Mouse (Mus musculus) heart, embryonic 16.5 days (tissue): ENCODE measurements at regions not wholly inside any gene's neighbourhood (a gene's known extent, or its start where the extent isn't known, plus 50 kb on each side); places are given as distances from the start of the nearest gene placed in this dataset.

Experiments
- ATAC-seq: fragments of 200-750 bp; cut with Nextera tagmentation; replicated peaks from 2 replicates; pipeline ENCODE4 v1.8.0; 2017; ENCODE audit warnings: moderate number of reproducible peaks; ENCODE audit not compliant: insufficient read depth, low FRiP score; ENCODE audit errors: extremely low read depth
- H3K27ac ChIP-seq: fragments of 300-500 bp; sonication (generic); 2 replicates; pipeline ENCODE4 v1.5.1; 2014; ENCODE audit warnings: mild to moderate bottlenecking, low read length, control low read depth, moderate library complexity
- H3K27me3 ChIP-seq: fragments of 300-500 bp; sonication (generic); 2 replicates; pipeline ENCODE4 v1.6.1; 2014; ENCODE audit warnings: low read length, mixed read lengths; ENCODE audit not compliant: control insufficient read depth, insufficient read depth
- H3K36me3 ChIP-seq: fragments of 300-500 bp; sonication (generic); 2 replicates; pipeline ENCODE4 v1.6.1; 2014; ENCODE audit not compliant: control insufficient read depth, insufficient read depth
- H3K4me1 ChIP-seq: fragments of 300-500 bp; sonication (generic); 2 replicates; pipeline ENCODE4 v1.6.1; 2014; ENCODE audit warnings: low read length, mixed read lengths; ENCODE audit not compliant: control insufficient read depth, insufficient read depth
- H3K4me2 ChIP-seq: fragments of 300-500 bp; sonication (generic); 2 replicates; pipeline ENCODE4 v1.6.1; 2014; ENCODE audit warnings: low read depth, mild to moderate bottlenecking, control low read depth, low read length
- H3K4me3 ChIP-seq: fragments of 300-500 bp; sonication (generic); 2 replicates; pipeline ENCODE4 v1.5.1; 2014; ENCODE audit warnings: mild to moderate bottlenecking, control low read depth, low read length
- H3K9ac ChIP-seq: fragments of 300-500 bp; sonication (generic); 2 replicates; pipeline ENCODE4 v1.6.1; 2014; ENCODE audit warnings: low read length, control low read depth
- H3K9me3 ChIP-seq: fragments of 300-500 bp; sonication (generic); replicated peaks from 2 replicates; pipeline ENCODE4 v1.6.1; 2016; ENCODE audit warnings: low read length; ENCODE audit not compliant: control insufficient read depth
- WGBS: fragments of 180-500 bp; shearing (Covaris S2); extraction: QIAGEN DNeasy Blood & Tissue Kit; methylation state at CpG from one replicate; pipeline ENCODE4 v1.1.7; 2014; 5-methylcytosine and 5-hydroxymethylcytosine counted together

GRCm38 (mm10) chr5:126274316-126274715 is 742.7 kb downstream of the Tmem132b start:
- no peak for ATAC-seq
- Histone ChIP-seq H3K9ac (no peak overlapping the region), H3K36me3 (no peaks in the 10 kb centered on the region), H3K4me2 (no peak overlapping the region), H3K4me3 (no peak overlapping the region), H3K4me1 (no peaks in the 10 kb centered on the region), H3K27ac (no peak overlapping the region), H3K9me3 (no peaks in the 10 kb centered on the region), H3K27me3 (no peaks in the 10 kb centered on the region)
- 85% methylated on average over 8 of the region's 8 CpGs for WGBS

- no peak overlapping the region for H3K9ac ChIP-seq
- no peaks in the 10 kb centered on the region for H3K4me1 ChIP-seq
- H3K27me3 ChIP-seq = no peaks in the 10 kb centered on the region
- H3K4me3 ChIP-seq = no peak overlapping the region
- no peaks in the 10 kb centered on the region for H3K36me3 ChIP-seq
- H3K9me3 ChIP-seq = no peaks in the 10 kb centered on the region
- no peak overlapping the region for H3K27ac ChIP-seq
- ATAC-seq = no peak
- 33% methylated on average over 10 of the region's 10 CpGs for WGBS
- no peak overlapping the region for H3K4me2 ChIP-seq
Observed at GRCm38 (mm10) chr5:126281057-126281728, 749.6 kb downstream of the Tmem132b start.

- Histone ChIP-seq H3K27me3 (no peaks in the 10 kb centered on the region), H3K9ac (no peak overlapping the region), H3K27ac (no peak overlapping the region), H3K9me3 (no peaks in the 10 kb centered on the region; the same call in 1 of the 2 replicates), H3K4me1 (no peaks in the 10 kb centered on the region), H3K36me3 (no peaks in the 10 kb centered on the region), H3K4me3 (no peak overlapping the region), H3K4me2 (no peak overlapping the region)
- WGBS = 6% methylated on average over 7 of the region's 7 CpGs
- ATAC-seq = no peak
Observed at GRCm38 (mm10) chr5:126281782-126282181, 750.2 kb downstream of the Tmem132b start.

GRCm38 (mm10) chr5:126324847-126325246 is 793.3 kb downstream of the Tmem132b start:
- Histone ChIP-seq H3K4me1 (no peaks in the 10 kb centered on the region), H3K27me3 (no peaks in the 10 kb centered on the region), H3K4me3 (no peak overlapping the region), H3K36me3 (no peaks in the 10 kb centered on the region), H3K4me2 (no peak overlapping the region), H3K9ac (no peak overlapping the region), H3K9me3 (peaks cover 7% of the 10 kb centered on the region), H3K27ac (no peak overlapping the region)
- WGBS = 69% methylated on average over 6 of the region's 6 CpGs
- ATAC-seq = no peak

- H3K27ac ChIP-seq = no peak overlapping the region
- H3K4me3 ChIP-seq = no peak overlapping the region
- WGBS = 39% methylated on average over 3 of the region's 3 CpGs
- ATAC-seq = no peak
- H3K27me3 ChIP-seq = no peaks in the 10 kb centered on the region
- H3K4me1 ChIP-seq = no peaks in the 10 kb centered on the region
- H3K9me3 ChIP-seq = peaks cover 7% of the 10 kb centered on the region
- H3K9ac ChIP-seq = no peak overlapping the region
- no peaks in the 10 kb centered on the region for H3K36me3 ChIP-seq
- H3K4me2 ChIP-seq = no peak overlapping the region
Observed at GRCm38 (mm10) chr5:126328276-126328675, 796.7 kb downstream of the Tmem132b start.

GRCm38 (mm10) chr5:126335091-126335490 is 803.5 kb downstream of the Tmem132b start:
- no peak for ATAC-seq
- H3K27ac ChIP-seq = no peak overlapping the region
- H3K36me3 ChIP-seq = no peaks in the 10 kb centered on the region
- no peaks in the 10 kb centered on the region; the same call in 1 of the 2 replicates for H3K9me3 ChIP-seq
- no peaks in the 10 kb centered on the region for H3K4me1 ChIP-seq
- WGBS = 69% methylated on average over 7 of the region's 7 CpGs
- H3K27me3 ChIP-seq = no peaks in the 10 kb centered on the region
- H3K4me3 ChIP-seq = no peak overlapping the region
- H3K9ac ChIP-seq = no peak overlapping the region
- no peak overlapping the region for H3K4me2 ChIP-seq

GRCm38 (mm10) chr5:126335553-126336520 is 804.3 kb downstream of the Tmem132b start:
- Histone ChIP-seq H3K4me1 (no peaks in the 10 kb centered on the region), H3K27ac (no peak overlapping the region), H3K36me3 (no peaks in the 10 kb centered on the region), H3K4me3 (no peak overlapping the region), H3K27me3 (no peaks in the 10 kb centered on the region), H3K9me3 (peaks cover under 1% of the 10 kb centered on the region; the same call in 1 of the 2 replicates), H3K9ac (no peak overlapping the region), H3K4me2 (no peak overlapping the region)
- ATAC-seq = no peak
- WGBS = 63% methylated on average over 6 of the region's 6 CpGs

GRCm38 (mm10) chr5:126337884-126338283 is 806.3 kb downstream of the Tmem132b start:
- 60% methylated on average over 1 of the region's 1 CpGs for WGBS
- Histone ChIP-seq H3K9me3 (peaks cover 5% of the 10 kb centered on the region), H3K9ac (no peak overlapping the region), H3K4me3 (no peak overlapping the region), H3K36me3 (no peaks in the 10 kb centered on the region), H3K27me3 (no peaks in the 10 kb centered on the region), H3K4me2 (no peak overlapping the region), H3K27ac (no peak overlapping the region), H3K4me1 (no peaks in the 10 kb centered on the region)
- no peak for ATAC-seq

- WGBS = 80% methylated on average over 9 of the region's 9 CpGs
- ATAC-seq = no peak
Observed at GRCm38 (mm10) chr5:126343570-126343969, 812.0 kb downstream of the Tmem132b start.

More at GRCm38 (mm10) chr5:126343570-126343969, 812.0 kb downstream of the Tmem132b start:
- no peak overlapping the region for H3K4me2 ChIP-seq
- H3K4me3 ChIP-seq = no peak overlapping the region
- H3K27ac ChIP-seq = no peak overlapping the region
- peaks cover 17% of the 10 kb centered on the region for H3K9me3 ChIP-seq
- no peaks in the 10 kb centered on the region for H3K4me1 ChIP-seq
- H3K36me3 ChIP-seq = no peaks in the 10 kb centered on the region
- no peaks in the 10 kb centered on the region for H3K27me3 ChIP-seq
- no peak overlapping the region for H3K9ac ChIP-seq
